17 mouse cellular contexts compared by ENCODE assay signal in the genomic region with DNA sequence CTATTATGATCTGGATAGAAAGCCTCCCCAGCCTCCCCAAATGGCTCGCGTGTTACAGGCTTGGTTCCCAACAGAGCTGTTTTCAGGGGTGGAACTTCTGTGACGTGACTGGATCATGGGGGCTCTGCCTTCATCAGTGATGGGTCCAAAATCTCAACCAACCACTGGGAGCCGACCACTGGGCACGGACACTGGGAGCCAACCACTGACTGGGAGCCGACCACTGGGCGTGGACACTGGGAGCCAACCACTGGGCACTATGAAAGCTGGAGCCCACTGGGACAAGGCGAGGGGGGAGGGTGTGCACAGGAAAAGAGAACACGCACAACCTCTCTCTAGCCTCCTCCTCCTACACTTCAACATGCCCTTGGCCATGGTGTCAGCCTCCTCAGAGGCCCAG. TPM values are rescaled to one million over a fixed set of nuclear protein-coding genes. Genes with fewer than 3 reads are reported as not detected.
"Had no signal": no experiment of that assay in that cellular context is flagged by ENCODE, and none has a peak within 500 bp of the region (broad histone marks: within the 10 kb centered on the region; RNA-seq: fewer than 3 reads in every experiment).

No protein-coding gene starts in this region.

- H3K4me1 ChIP-seq: limb, embryonic 12.5 days; limb, embryonic 15.5 days; lung, embryonic 15.5 days; stomach, embryonic 15.5 days had no signal

- H3K4me3 ChIP-seq: limb, embryonic 12.5 days; limb, embryonic 15.5 days; liver, embryonic 12.5 days; liver, embryonic 15.5 days; lung, embryonic 15.5 days; stomach, embryonic 15.5 days had no signal

- H3K36me3 ChIP-seq: limb, embryonic 12.5 days; limb, embryonic 15.5 days; liver, embryonic 12.5 days; liver, embryonic 15.5 days; lung, embryonic 15.5 days; stomach, embryonic 15.5 days had no signal

- H3K27ac ChIP-seq: kidney, postnatal 0 days; limb, embryonic 12.5 days; limb, embryonic 15.5 days; liver, embryonic 12.5 days; liver, embryonic 15.5 days; lung, embryonic 15.5 days; stomach, embryonic 15.5 days had no signal

- DNase-seq: kidney, adult 11 months; kidney, postnatal 25 days; left cerebral cortex, postnatal 4 days; lung, adult 18-20 months; lung, postnatal 10 days; lung, postnatal 36 days; midbrain, embryonic 14.5 days; thymus, postnatal 25 days had no signal

- H3K9ac ChIP-seq: limb, embryonic 12.5 days; limb, embryonic 15.5 days; liver, embryonic 12.5 days; liver, embryonic 15.5 days; lung, embryonic 15.5 days; stomach, embryonic 15.5 days had no signal

- H3K9me3 ChIP-seq: limb, embryonic 12.5 days; limb, embryonic 15.5 days; liver, embryonic 12.5 days; liver, embryonic 15.5 days; lung, embryonic 15.5 days; stomach, embryonic 15.5 days had no signal

- ATAC-seq: liver, embryonic 12.5 days had no signal

- H3K4me2 ChIP-seq: limb, embryonic 12.5 days; limb, embryonic 15.5 days; liver, embryonic 12.5 days; liver, embryonic 15.5 days; lung, embryonic 15.5 days; stomach, embryonic 15.5 days had no signal

- H3K27me3 ChIP-seq: limb, embryonic 12.5 days; limb, embryonic 15.5 days; liver, embryonic 12.5 days; liver, embryonic 15.5 days; lung, embryonic 15.5 days; stomach, embryonic 15.5 days had no signal

RNA-seq across cellular contexts. Expression of a gene that starts 38.4 kb away (rescaled TPM):
- polyA plus RNA-seq: limb, embryonic 15.5 days; neural tube, embryonic 11.5 days; small intestine, adult 2 months had no signal
